Mouse (Mus musculus): ENCODE data around the gene Rai1. TPM values are rescaled to one million over a fixed set of nuclear protein-coding genes. Genes with fewer than 3 reads are reported as not detected.

The Rai1 gene
- total RNA-seq, 2 experiments from 2014 or later: 32.6 to 33.1 TPM

DNA sequence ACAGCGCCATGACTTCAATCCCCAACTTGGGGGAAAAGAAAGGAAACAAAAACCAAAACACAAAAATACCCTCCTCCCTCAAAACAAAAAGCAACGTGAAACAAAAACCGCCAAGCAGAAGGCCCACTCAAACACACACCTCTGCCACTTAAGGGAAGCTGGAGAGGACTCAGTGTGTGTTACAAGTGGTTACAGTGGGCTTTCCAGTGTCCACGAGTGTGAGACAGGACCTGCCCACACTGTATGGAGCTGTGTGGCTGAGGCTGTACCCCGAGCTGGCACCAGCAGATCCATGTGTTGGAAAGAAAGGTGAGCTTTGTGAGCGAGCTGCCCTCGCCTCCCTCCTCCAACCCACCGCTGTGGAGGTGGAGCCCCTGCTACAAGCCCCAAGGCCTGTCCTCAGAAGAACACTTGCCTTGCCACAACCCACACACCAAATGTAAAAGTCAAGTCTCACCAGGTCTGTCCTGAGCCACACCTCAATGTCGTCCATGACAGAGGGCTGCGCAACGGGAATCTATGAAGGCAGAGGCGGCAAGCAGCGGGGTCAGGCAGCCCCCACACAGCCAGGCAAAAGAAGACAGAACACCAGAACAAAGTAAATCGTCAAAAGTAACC, 127.7 kb downstream of the Rai1 start:
- intact Hi-C loops (cut with DNase I): no loop called here
- DNase-seq: no peak

GRCm38 (mm10) chr11:60233235-60233634, 128.4 kb downstream of the Rai1 start:
- intact Hi-C loops (cut with DNase I): no loop called here
- DNase-seq: peak; percentile 39 to 59

GRCm38 (mm10) chr11:60235351-60235750, 130.5 kb downstream of the Rai1 start:
- intact Hi-C loops (cut with DNase I): no loop called here
- no peak for DNase-seq

GRCm38 (mm10) chr11:60240509-60240908, 135.7 kb downstream of the Rai1 start:
- no peak for DNase-seq
- intact Hi-C loops (cut with DNase I): no loop called here

DNA sequence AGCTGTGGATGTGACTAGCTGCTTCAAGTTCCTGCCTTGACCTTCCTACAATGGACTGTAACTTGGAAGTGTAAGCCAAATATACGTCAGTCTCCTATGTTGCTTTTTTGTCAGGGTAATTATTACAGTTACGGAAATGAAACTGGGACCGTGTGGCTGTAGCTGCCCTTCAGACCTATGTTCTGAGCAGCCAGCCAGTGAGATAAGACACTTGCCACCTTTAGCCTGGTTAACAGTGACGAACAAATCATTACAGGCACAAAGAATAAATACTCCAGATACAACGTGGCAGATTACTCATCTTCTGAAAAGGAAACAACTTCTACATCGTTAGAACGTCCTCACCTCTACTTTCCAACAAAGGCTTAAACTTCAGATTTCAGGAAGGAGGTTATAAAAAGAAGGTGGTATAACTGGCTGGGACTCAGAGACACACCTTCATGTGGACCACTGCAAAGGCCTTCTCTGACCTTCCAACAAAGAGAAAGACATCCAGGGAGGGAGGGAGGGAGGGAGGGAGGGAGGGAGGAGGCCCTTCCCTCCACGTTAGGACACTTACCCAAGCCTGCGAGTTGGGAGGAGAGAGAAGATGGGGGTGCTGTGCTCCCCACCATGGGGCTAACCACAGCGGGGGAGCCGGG, 139.8 kb downstream of the Rai1 start:
- intact Hi-C loops (cut with DNase I): no loop called here
- DNase-seq: no peak

DNA sequence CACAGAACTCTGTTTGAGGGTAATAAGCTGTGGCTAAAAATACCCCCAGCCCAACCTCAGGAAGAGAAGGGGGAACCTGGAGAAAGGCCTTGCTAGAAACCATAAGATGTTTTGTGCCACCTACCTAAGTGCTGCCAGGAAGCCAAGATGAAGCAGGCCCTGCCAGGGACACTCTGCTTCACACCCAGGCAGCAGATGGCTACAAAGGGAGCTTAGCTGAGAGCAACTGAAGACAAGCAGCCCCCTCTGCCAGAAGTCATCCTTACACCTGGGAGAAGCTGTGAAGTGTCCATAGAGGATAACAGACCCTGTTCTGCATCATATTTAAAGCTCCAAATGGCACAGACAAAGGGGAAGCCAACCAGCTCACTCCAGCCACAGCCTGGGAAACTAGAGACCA, 141.3 kb downstream of the Rai1 start:
- DNase-seq: no peak
- intact Hi-C loops (cut with DNase I): no loop called here

DNA sequence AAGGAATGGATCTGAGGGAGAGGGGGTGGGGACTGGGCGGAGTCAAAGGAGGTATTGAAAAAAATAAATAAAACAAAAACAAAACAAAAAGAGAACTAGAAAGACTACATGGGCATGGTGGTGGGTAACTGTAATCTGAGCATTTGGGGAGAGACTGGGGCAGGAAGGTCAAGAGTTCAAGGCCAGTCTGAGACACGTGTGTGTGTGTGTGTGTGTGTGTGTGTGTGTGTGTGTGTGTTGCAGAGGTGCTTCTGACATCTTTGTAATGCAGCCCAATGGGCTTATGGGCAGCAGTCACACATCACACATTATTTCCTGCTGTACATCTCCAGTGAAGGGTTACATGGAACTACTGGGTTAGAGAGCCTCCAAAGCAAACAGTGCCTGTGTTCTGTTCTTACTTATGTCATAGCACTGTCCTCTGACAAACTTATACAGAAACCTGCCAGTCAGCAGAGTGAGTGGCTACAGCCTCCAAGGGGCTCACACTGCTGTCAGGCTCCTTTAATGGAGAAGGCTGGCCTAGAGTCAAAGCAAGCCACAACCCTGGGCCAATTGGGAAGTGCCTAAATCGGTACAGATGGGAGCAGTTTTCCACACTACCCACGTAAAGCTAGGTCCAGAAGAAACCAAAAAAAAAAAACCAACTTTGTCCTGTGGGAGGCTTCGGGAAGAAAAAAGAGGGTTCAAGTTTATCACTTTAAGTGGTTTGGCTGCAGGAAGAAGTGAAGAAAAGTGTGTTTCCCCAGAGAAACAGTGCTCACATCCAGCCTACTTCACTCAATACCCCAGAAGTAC, 143.1 kb downstream of the Rai1 start:
- no peak for DNase-seq
- intact Hi-C loops (cut with DNase I): loop anchor here (2.0 kb wide), 1 partner anchor 165 kb away; no protein-coding TSS in a partner anchor

Small RNA genes within 50 kb of the gene (microRNA-seq; reads per million reads assigned to microRNA genes)
- gene Mir6921 (0 to 1.1 reads per million in 2 experiments), gene Mir6922 (0 to 0.97 reads per million in 2 experiments)

Other genes starting within 250 kb of the Rai1 start
- gene Med9, start 156.8 kb upstream of the Rai1 start, total RNA-seq (2021): 10 to 100 TPM; 22.4 TPM
- gene Rasd1, start 140.1 kb upstream of the Rai1 start, total RNA-seq (2021): 10 to 100 TPM; 11.9 to 13.4 TPM
- 1 to 10 TPM; 1.3 to 1.9 TPM for gene Pemt, start 58.5 kb upstream of the Rai1 start, total RNA-seq (2021)
- gene Srebf1, start 117.6 kb downstream of the Rai1 start, total RNA-seq (2021): 10 to 100 TPM; 29.0 to 32.0 TPM
- 10 to 100 TPM; 93.3 to 93.7 TPM for gene Tom1l2, start 247.9 kb downstream of the Rai1 start, total RNA-seq (2021)
- 1 to 10 TPM; 2.0 to 3.2 TPM for gene Drc3, start 248.3 kb downstream of the Rai1 start, total RNA-seq (2021)

All from heart, postnatal 14 days (tissue).